Mouse (Mus musculus) midbrain, embryonic 11.5 days (tissue): Measurements from ENCODE around the gene Mael. TPM values are rescaled to one million over a fixed set of nuclear protein-coding genes. Genes with fewer than 3 reads are reported as not detected.

Source experiments
- ATAC-seq: fragments of 200-750 bp; cut with Nextera tagmentation; 2 replicates; pipeline ENCODE4 v1.8.0; 2017; ENCODE audit warnings: moderate TSS enrichment, moderate library complexity; ENCODE audit not compliant: low FRiP score
- DNase-seq: peaks from one replicate; pipeline ENCODE4 v3.0.0; 2015; ENCODE audit warnings: low spot score; ENCODE audit errors: missing footprints
- H3K27ac ChIP-seq: fragments of 300-500 bp; sonication (generic); 2 replicates; pipeline ENCODE4 v1.5.1; 2014; ENCODE audit warnings: low read depth, low read length
- H3K27me3 ChIP-seq: fragments of 300-500 bp; sonication (generic); 2 replicates; pipeline ENCODE4 v1.6.1; 2014; ENCODE audit warnings: mild to moderate bottlenecking, low read length, moderate library complexity, mixed read lengths; ENCODE audit not compliant: control insufficient read depth, insufficient read depth
- H3K36me3 ChIP-seq: fragments of 300-500 bp; sonication (generic); 2 replicates; pipeline ENCODE4 v1.6.1; 2014; ENCODE audit warnings: mild to moderate bottlenecking, low read length, moderate library complexity, mixed read lengths; ENCODE audit not compliant: control insufficient read depth, insufficient read depth
- H3K4me1 ChIP-seq: fragments of 300-500 bp; sonication (generic); 2 replicates; pipeline ENCODE4 v1.6.1; 2014; ENCODE audit warnings: low read length; ENCODE audit not compliant: control insufficient read depth, insufficient read depth
- H3K4me2 ChIP-seq: fragments of 300-500 bp; sonication (generic); 2 replicates; pipeline ENCODE4 v1.6.1; 2014; ENCODE audit warnings: mild to moderate bottlenecking, moderate library complexity
- H3K4me3 ChIP-seq: fragments of 300-500 bp; sonication (generic); 2 replicates; pipeline ENCODE4 v1.5.1; 2014; ENCODE audit warnings: low read depth, low read length
- H3K9ac ChIP-seq: fragments of 300-500 bp; sonication (generic); 2 replicates; pipeline ENCODE4 v1.6.1; 2014; ENCODE audit warnings: low read length
- H3K9me3 ChIP-seq: fragments of 300-500 bp; sonication (generic); 2 replicates; pipeline ENCODE4 v1.6.1; 2016; ENCODE audit warnings: low read length; ENCODE audit not compliant: control insufficient read depth
- WGBS: fragments of 180-500 bp; shearing (Covaris S2); extraction: QIAGEN DNeasy Blood & Tissue Kit; methylation state at CpG from one replicate; pipeline ENCODE4 v1.1.7; 2014; 5-methylcytosine and 5-hydroxymethylcytosine counted together
- polyA plus RNA-seq: library from polyadenylated mRNA; unstranded; fragments of >200 nt; fragmentation: Nextera tagmentation; extraction: Ambion mirVana; gene quantifications from 2 replicates; pipeline ENCODE4 v1.2.1, GENCODE M21; 2014

The Mael gene
- polyA plus RNA-seq = 0.08 TPM in 1 of 2 replicates, not detected in the other

GRCm38 (mm10) chr1:166238315-166238969, at the start of gene Mael:
Gene Mael (minus strand): TSS chr1:166238747.
- no peak within 1 kb of the TSS for H3K27ac ChIP-seq
- no peaks in the 10 kb centered on the region for H3K27me3 ChIP-seq
- 87% methylated on average over 53 of the region's 53 CpGs for WGBS
- H3K9ac ChIP-seq = no peak within 1 kb of the TSS
- no peak within 1 kb of the TSS for H3K4me2 ChIP-seq
- ATAC-seq = no peak
- H3K4me3 ChIP-seq = no peak within 1 kb of the TSS
- no peaks in the 10 kb centered on the region for H3K9me3 ChIP-seq
- no peaks in the 10 kb centered on the region for H3K4me1 ChIP-seq
- no peak for DNase-seq
- no peaks in the 10 kb centered on the region for H3K36me3 ChIP-seq

- DNase-seq = no peak
- no peak overlapping the region for H3K4me2 ChIP-seq
- no peak overlapping the region for H3K27ac ChIP-seq
- WGBS = 64% methylated on average over 9 of the region's 9 CpGs
- H3K9me3 ChIP-seq = no peaks in the 10 kb centered on the region
- H3K4me1 ChIP-seq = peaks cover 60% of the 10 kb centered on the region
- no peak for ATAC-seq
- no peak overlapping the region for H3K4me3 ChIP-seq
- H3K27me3 ChIP-seq = no peaks in the 10 kb centered on the region
- no peaks in the 10 kb centered on the region for H3K36me3 ChIP-seq
- H3K9ac ChIP-seq = peak overlapping the region; percentile 14; the same call in 1 of the 2 replicates
Observed at GRCm38 (mm10) chr1:166286231-166286630, 47.7 kb upstream of the Mael start.

- DNase-seq (no peak), ATAC-seq (no peak)
- no peaks in the 10 kb centered on the region for H3K27me3 ChIP-seq
- peak overlapping the region; percentile 11; the same call in 1 of the 2 replicates for H3K9ac ChIP-seq
- H3K4me1 ChIP-seq = peaks cover 78% of the 10 kb centered on the region
- peak overlapping the region; percentile 57 for H3K27ac ChIP-seq
- WGBS = 55% methylated on average over 8 of the region's 8 CpGs
- H3K36me3 ChIP-seq = no peaks in the 10 kb centered on the region
- no peak overlapping the region for H3K4me2 ChIP-seq
- H3K4me3 ChIP-seq = no peak overlapping the region
- no peaks in the 10 kb centered on the region for H3K9me3 ChIP-seq
Observed at GRCm38 (mm10) chr1:166284390-166284789, 45.8 kb upstream of the Mael start.

- Histone ChIP-seq H3K27ac (peak overlapping the region; percentile 97), H3K4me1 (peaks cover 87% of the 10 kb centered on the region), H3K9ac (no peak overlapping the region; the same call in 1 of the 2 replicates), H3K27me3 (no peaks in the 10 kb centered on the region), H3K4me3 (no peak overlapping the region), H3K4me2 (peak overlapping the region; percentile 23; the same call in 1 of the 2 replicates), H3K36me3 (no peaks in the 10 kb centered on the region), H3K9me3 (no peaks in the 10 kb centered on the region)
- ATAC-seq (no peak), DNase-seq (peak; percentile 93)
- 41% methylated on average over 6 of the region's 6 CpGs for WGBS
Observed at GRCm38 (mm10) chr1:166283451-166283850, 44.9 kb upstream of the Mael start.

- 2% methylated on average over 22 of the region's 22 CpGs for WGBS
- H3K4me2 ChIP-seq = peak overlapping the region; percentile 23
- H3K4me3 ChIP-seq = no peak overlapping the region; the same call in 1 of the 2 replicates
- H3K36me3 ChIP-seq = no peaks in the 10 kb centered on the region
- H3K27me3 ChIP-seq = no peaks in the 10 kb centered on the region
- H3K27ac ChIP-seq = peak overlapping the region; percentile 97
- peak; percentile 99 for DNase-seq
- ATAC-seq = peak; percentile 94
- H3K9ac ChIP-seq = peak overlapping the region; percentile 28; the same call in 1 of the 2 replicates
- H3K9me3 ChIP-seq = no peaks in the 10 kb centered on the region
- H3K4me1 ChIP-seq = peaks cover 94% of the 10 kb centered on the region
Observed at GRCm38 (mm10) chr1:166282597-166283210, 44.2 kb upstream of the Mael start.

GRCm38 (mm10) chr1:166281836-166282235, 43.3 kb upstream of the Mael start:
- no peak overlapping the region; the same call in 1 of the 2 replicates for H3K4me2 ChIP-seq
- DNase-seq (peak; percentile 90), ATAC-seq (no peak)
- peaks cover 92% of the 10 kb centered on the region for H3K4me1 ChIP-seq
- peak overlapping the region; percentile 28; the same call in 1 of the 2 replicates for H3K9ac ChIP-seq
- H3K9me3 ChIP-seq = no peaks in the 10 kb centered on the region
- no peaks in the 10 kb centered on the region for H3K27me3 ChIP-seq
- 11% methylated on average over 3 of the region's 3 CpGs for WGBS
- peak overlapping the region; percentile 97 for H3K27ac ChIP-seq
- no peak overlapping the region for H3K4me3 ChIP-seq
- no peaks in the 10 kb centered on the region for H3K36me3 ChIP-seq

- peak overlapping the region; percentile 45; the same call in 1 of the 2 replicates for H3K9ac ChIP-seq
- no peaks in the 10 kb centered on the region for H3K36me3 ChIP-seq
- no peak for ATAC-seq
- no peaks in the 10 kb centered on the region for H3K27me3 ChIP-seq
- H3K4me1 ChIP-seq = peaks cover 86% of the 10 kb centered on the region
- H3K4me3 ChIP-seq = no peak overlapping the region
- WGBS = 19% methylated on average over 1 of the region's 1 CpGs
- H3K27ac ChIP-seq = peak overlapping the region; percentile 97
- H3K9me3 ChIP-seq = no peaks in the 10 kb centered on the region
- no peak for DNase-seq
- H3K4me2 ChIP-seq = peak overlapping the region; percentile 37
Observed at GRCm38 (mm10) chr1:166281287-166281686, 42.7 kb upstream of the Mael start.

GRCm38 (mm10) chr1:166280566-166280965, 42.0 kb upstream of the Mael start:
- Histone ChIP-seq H3K27me3 (no peaks in the 10 kb centered on the region), H3K9ac (peak overlapping the region; percentile 56; the same call in 1 of the 2 replicates), H3K4me1 (peaks cover 80% of the 10 kb centered on the region), H3K4me3 (no peak overlapping the region), H3K4me2 (peak overlapping the region; percentile 37), H3K9me3 (no peaks in the 10 kb centered on the region), H3K36me3 (no peaks in the 10 kb centered on the region), H3K27ac (peak overlapping the region; percentile 97)
- WGBS = 0% methylated on average over 1 of the region's 1 CpGs
- DNase-seq = peak; percentile 97
- ATAC-seq = peak; percentile 66

GRCm38 (mm10) chr1:166279580-166280206, 41.1 kb upstream of the Mael start:
- Histone ChIP-seq H3K9ac (peak overlapping the region; percentile 56), H3K27me3 (no peaks in the 10 kb centered on the region), H3K4me1 (peaks cover 71% of the 10 kb centered on the region), H3K27ac (peak overlapping the region; percentile 97), H3K4me3 (no peak overlapping the region), H3K9me3 (no peaks in the 10 kb centered on the region), H3K36me3 (no peaks in the 10 kb centered on the region), H3K4me2 (peak overlapping the region; percentile 36)
- WGBS = 13% methylated on average over 9 of the region's 9 CpGs
- peak; percentile 92 for DNase-seq
- peak; percentile 33 for ATAC-seq
